Mouse (Mus musculus) c-Kit-negative CD71-positive TER-119-positive erythroid progenitor cells, embryonic 14.5 days (primary cell): ENCODE data around the gene Osm.

Experiments used
- DNase-seq: peaks from one replicate; pipeline ENCODE4 v3.0.0-alpha.2; 2013; ENCODE audit warnings: low read depth, low spot score

The Osm gene

GRCm38 (mm10) chr11:4215061-4215460 lies 21.2 kb upstream of the Osm start:
- DNase-seq, result no peak

- no peak for DNase-seq
Observed at GRCm38 (mm10) chr11:4216248-4217000, 19.8 kb upstream of the Osm start.

- peak; percentile 91 for DNase-seq
Observed at GRCm38 (mm10) chr11:4217914-4218629, 18.1 kb upstream of the Osm start, which contains the start of gene Castor1. Gene Castor1 (plus strand): TSS chr11:4218225.

GRCm38 (mm10) chr11:4218637-4219036 lies 17.6 kb upstream of the Osm start:
- no peak for DNase-seq

GRCm38 (mm10) chr11:4219317-4219751 lies 16.9 kb upstream of the Osm start:
- no peak for DNase-seq

GRCm38 (mm10) chr11:4219908-4220307 lies 16.3 kb upstream of the Osm start:
- DNase-seq, result no peak

- peak; percentile 77 for DNase-seq
Observed at GRCm38 (mm10) chr11:4220443-4221400, 15.5 kb upstream of the Osm start.

GRCm38 (mm10) chr11:4222046-4222950 lies 13.9 kb upstream of the Osm start:
- DNase-seq, result no peak

GRCm38 (mm10) chr11:4223393-4224188 lies 12.6 kb upstream of the Osm start:
- DNase-seq, result peak; percentile 82

- no peak for DNase-seq
Observed at GRCm38 (mm10) chr11:4224223-4224622, 12.0 kb upstream of the Osm start.

- no peak for DNase-seq
Observed at GRCm38 (mm10) chr11:4226569-4227325, 9.5 kb upstream of the Osm start.

- DNase-seq, result no peak
Observed at GRCm38 (mm10) chr11:4228463-4228862, 7.8 kb upstream of the Osm start.

GRCm38 (mm10) chr11:4229841-4230240 lies 6.4 kb upstream of the Osm start:
- DNase-seq, result no peak

- DNase-seq, result no peak
Observed at GRCm38 (mm10) chr11:4231435-4231834, 4.8 kb upstream of the Osm start.

GRCm38 (mm10) chr11:4232644-4233043 lies 3.6 kb upstream of the Osm start:
- DNase-seq, result no peak

GRCm38 (mm10) chr11:4235052-4235655 lies 1.1 kb upstream of the Osm start:
- DNase-seq, result no peak

GRCm38 (mm10) chr11:4236546-4237067 lies 387 bp downstream of the Osm start:
- no peak for DNase-seq

- no peak for DNase-seq
Observed at GRCm38 (mm10) chr11:4237389-4237912, 1.2 kb downstream of the Osm start.
